Mouse (Mus musculus) small intestine, adult 2 months (tissue): ENCODE results near the gene Vstm5. TPM values are rescaled to one million over a fixed set of nuclear protein-coding genes. Genes with fewer than 3 reads are reported as not detected.
"Not testable (repeated sequence)": the region's sequence is repeated elsewhere in the genome, so short reads cannot be mapped to it uniquely, and the experiment has no call there.

Experiments
- H3K27ac ChIP-seq: fragments of 200-500 bp; 2 replicates; pipeline ENCODE4 v1.5.1; 2012; ENCODE audit warnings: low read depth, low read length, control low read depth, inconsistent platforms; ENCODE audit not compliant: insufficient read depth
- H3K27me3 ChIP-seq: fragments of 200-500 bp; 2 replicates; pipeline ENCODE4 v1.6.1; 2012; ENCODE audit warnings: mild to moderate bottlenecking, moderate library complexity, low read length, inconsistent platforms; ENCODE audit not compliant: control insufficient read depth, insufficient read depth
- H3K36me3 ChIP-seq: fragments of 200-500 bp; 2 replicates; pipeline ENCODE4 v1.6.1; 2012; ENCODE audit warnings: mild to moderate bottlenecking, low read length, control low read depth, inconsistent platforms; ENCODE audit not compliant: control insufficient read depth, insufficient read depth
- H3K4me1 ChIP-seq: fragments of 200-500 bp; 2 replicates; pipeline ENCODE4 v1.6.1; 2012; ENCODE audit warnings: low read length, inconsistent platforms, mixed read lengths; ENCODE audit not compliant: control insufficient read depth, insufficient read depth, insufficient read length
- H3K4me3 ChIP-seq: fragments of 200-500 bp; 2 replicates; pipeline ENCODE4 v1.5.1; 2012; ENCODE audit warnings: low read depth, mild to moderate bottlenecking, control low read depth, inconsistent platforms, low read length, moderate library complexity
- CTCF ChIP-seq: fragments of 200-500 bp; IDR thresholded peaks from 2 replicates; pipeline ENCODE4 v1.5.1; 2012; ENCODE audit warnings: low read depth, mild to moderate bottlenecking, control low read depth, inconsistent platforms, low read length, moderate library complexity, mixed read lengths; ENCODE audit not compliant: insufficient replicate concordance, insufficient read length; ENCODE audit errors: extremely low read depth
- POLR2A ChIP-seq: fragments of 200-500 bp; IDR thresholded peaks from 2 replicates; pipeline ENCODE4 v1.6.1; 2012; ENCODE audit warnings: low read depth, mild to moderate bottlenecking, control low read depth, inconsistent platforms, low read length, moderate library complexity
- WGBS: fragments of 180-500 bp; shearing (Covaris S2); methylation state at CpG from one replicate; pipeline ENCODE4 v1.1.7; 2018; 5-methylcytosine and 5-hydroxymethylcytosine counted together
- polyA plus RNA-seq: library from polyadenylated mRNA; depleted of rRNA; stranded (reverse); fragments of >200 nt; gene quantifications from 2 replicates; pipeline ENCODE4 v1.2.3, GENCODE M21; 2012; rRNA removed

Vstm5 gene
- polyA plus RNA-seq, 1 experiment: 33.1 TPM

GRCm38 (mm10) chr9:15301399-15301798, 62.6 kb downstream of the Vstm5 start:
- peak overlapping the region; percentile 98 for H3K27ac ChIP-seq
- H3K27me3 ChIP-seq: no peaks in the 10 kb centered on the region
- TF ChIP-seq POLR2A (peak; percentile 79; the same call in 1 of the 2 replicates), CTCF (no peak)
- peaks cover 8% of the 10 kb centered on the region for H3K36me3 ChIP-seq
- 2% methylated on average over 6 of the region's 6 CpGs for WGBS
- H3K4me3 ChIP-seq: peak overlapping the region; percentile 63
- no peaks in the 10 kb centered on the region; the same call in 1 of the 2 replicates for H3K4me1 ChIP-seq

GRCm38 (mm10) chr9:15302006-15302405, 63.2 kb downstream of the Vstm5 start:
- H3K27ac ChIP-seq: 0 out of 2 replicates have a peak overlapping the region, but pooled peaks have one; percentile 98
- H3K27me3 ChIP-seq, H3K36me3 ChIP-seq, H3K4me1 ChIP-seq, H3K4me3 ChIP-seq: not testable (repeated sequence)
- WGBS: 64% methylated on average over 6 of the region's 6 CpGs

- peaks cover 3% of the 10 kb centered on the region for H3K36me3 ChIP-seq
- H3K4me3 ChIP-seq: no peak overlapping the region
- 86% methylated on average over 2 of the region's 2 CpGs for WGBS
- no peaks in the 10 kb centered on the region for H3K27me3 ChIP-seq
- no peaks in the 10 kb centered on the region; the same call in 1 of the 2 replicates for H3K4me1 ChIP-seq
- no peak for TF ChIP-seq CTCF
- no peak for TF ChIP-seq POLR2A
- H3K27ac ChIP-seq: no peak overlapping the region
Observed at GRCm38 (mm10) chr9:15302881-15303280, 64.0 kb downstream of the Vstm5 start.

- Histone ChIP-seq H3K4me1 (peaks cover 2% of the 10 kb centered on the region; the same call in 1 of the 2 replicates), H3K4me3 (peak within 1 kb of the TSS; percentile 96), H3K36me3 (peaks cover 22% of the 10 kb centered on the region), H3K27me3 (no peaks in the 10 kb centered on the region), H3K27ac (peak within 1 kb of the TSS; percentile 86)
- TF ChIP-seq CTCF (no peak), POLR2A (peak; percentile 95)
- 5% methylated on average over 45 of the region's 45 CpGs for WGBS
Observed at GRCm38 (mm10) chr9:15305503-15306397, 66.9 kb downstream of the Vstm5 start, which contains the start of gene Taf1d. Gene Taf1d (plus strand): TSS chr9:15306214.

GRCm38 (mm10) chr9:15306398-15307119, 67.7 kb downstream of the Vstm5 start, which contains the start of gene 4931406C07Rik:
Gene 4931406C07Rik (minus strand): TSS chr9:15306448.
- Histone ChIP-seq H3K27ac (peak within 1 kb of the TSS; percentile 86), H3K36me3 (peaks cover 24% of the 10 kb centered on the region), H3K4me3 (peak within 1 kb of the TSS; percentile 96), H3K4me1 (peaks cover 2% of the 10 kb centered on the region; the same call in 1 of the 2 replicates), H3K27me3 (no peaks in the 10 kb centered on the region)
- under 1% methylated on average over 35 of the region's 35 CpGs for WGBS
- TF ChIP-seq CTCF (no peak), POLR2A (no peak)

GRCm38 (mm10) chr9:15307257-15307656, 68.4 kb downstream of the Vstm5 start:
- Histone ChIP-seq H3K27ac (no peak overlapping the region), H3K36me3 (peaks cover 30% of the 10 kb centered on the region), H3K27me3 (no peaks in the 10 kb centered on the region), H3K4me1 (peaks cover 2% of the 10 kb centered on the region; the same call in 1 of the 2 replicates), H3K4me3 (peak overlapping the region; percentile 96)
- 6% methylated on average over 6 of the region's 6 CpGs for WGBS
- TF ChIP-seq POLR2A: no peak
- no peak for TF ChIP-seq CTCF

- TF ChIP-seq POLR2A: no peak
- no peak for TF ChIP-seq CTCF
- Histone ChIP-seq H3K4me1 (peaks cover 2% of the 10 kb centered on the region; the same call in 1 of the 2 replicates), H3K27ac (no peak overlapping the region), H3K4me3 (no peak overlapping the region), H3K27me3 (no peaks in the 10 kb centered on the region), H3K36me3 (peaks cover 35% of the 10 kb centered on the region)
- 26% methylated on average over 2 of the region's 2 CpGs for WGBS
Observed at GRCm38 (mm10) chr9:15308254-15308653, 69.4 kb downstream of the Vstm5 start.

Other genes with a start within 250 kb of the Vstm5 start
- 29.1 and 134 TPM in 2 replicates for gene Panx1, start 193.6 kb upstream of the Vstm5 start, polyA plus RNA-seq
- gene Hephl1, start 126.9 kb upstream of the Vstm5 start, polyA plus RNA-seq: 0.04 TPM in 1 of 2 replicates, not detected in the other
- gene Med17, start 40.9 kb downstream of the Vstm5 start, polyA plus RNA-seq: 13.7 and 22.5 TPM in 2 replicates
- gene Taf1d, start 67.2 kb downstream of the Vstm5 start, polyA plus RNA-seq: 1.9 and 3.9 TPM in 2 replicates
- gene 4931406C07Rik, start 67.4 kb downstream of the Vstm5 start, polyA plus RNA-seq: 6.8 and 10.0 TPM in 2 replicates
- 0.41 and 0.72 TPM in 2 replicates for gene Cep295, start 118.7 kb downstream of the Vstm5 start, polyA plus RNA-seq